Mouse (Mus musculus) Patski (cell line): ENCODE measurements around the gene Pcsk4. TPM values are rescaled to one million over a fixed set of nuclear protein-coding genes. Genes with fewer than 3 reads are reported as not detected.

Source experiments
- ATAC-seq: fragments of 100-300 bp; one replicate; pipeline ENCODE4 v1.8.0; 2021
- CTCF ChIA-PET: fragments of 350-600 bp; sonication (Branson Sonifier 250); formaldehyde crosslinking; loops from one replicate; lab custom pipeline; 2022; ENCODE audit warnings: inconsistent platforms; lab: Charles Lee
- POLR2A ChIA-PET: fragments of 350-600 bp; sonication (Branson Sonifier 250); formaldehyde crosslinking; loops from one replicate; lab custom pipeline; 2022; ENCODE audit warnings: antibody characterized with exemption, inconsistent platforms; lab: Charles Lee
- DNase-seq: peaks from one replicate; pipeline ENCODE4 v3.0.0-alpha.2; 2011; ENCODE audit warnings: low read depth, low spot score
- H3K27me3 ChIP-seq: fragments of 371-371 bp; one replicate; pipeline ENCODE4 v1.5.1; 2021
- CTCF ChIP-seq: fragments of 100-300 bp; IDR thresholded peaks from one replicate; pipeline ENCODE4 v1.5.1; 2021
- in situ Hi-C: fragments of 300-500 bp; cut with MboI; formaldehyde crosslinking; loops from 3 replicates; pipeline ENCODE4 v1.11.1; 2018; ENCODE audit warnings: low pct_unique_long_range_greater_than_20kb, mixed read lengths
- polyA plus RNA-seq: library from polyadenylated mRNA; unstranded; gene quantifications from one replicate; pipeline ENCODE4 v1.2.3, GENCODE M21; 2021

Pcsk4 gene
- polyA plus RNA-seq, 1 experiment from 2014 or later: 6.2 TPM

DNA sequence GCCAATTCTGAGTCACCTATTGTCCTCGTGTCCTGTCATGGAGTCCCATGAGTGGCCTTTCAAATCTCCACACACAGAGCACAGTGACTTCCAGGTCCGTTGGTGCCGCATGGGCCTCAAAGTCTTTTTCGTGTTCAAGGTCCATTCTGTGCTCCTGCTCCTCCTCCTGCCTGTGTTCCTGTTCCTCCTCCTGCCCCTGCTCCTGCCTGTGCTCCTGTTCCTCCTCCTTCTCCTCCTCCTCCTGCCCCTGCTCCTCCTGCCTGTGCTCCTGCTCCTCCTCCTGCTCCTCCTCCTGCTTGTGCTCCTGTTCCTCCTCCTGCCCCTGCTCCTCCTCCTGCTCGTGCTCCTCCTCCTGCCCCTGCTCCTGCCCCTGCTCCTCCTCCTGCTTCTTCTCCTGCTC, 38.7 kb upstream of the Pcsk4 start:
- no peak for ATAC-seq
- in situ Hi-C loops: loop anchor here (25.0 kb wide), 1 partner anchor 144 kb away; no protein-coding TSS in a partner anchor

DNA sequence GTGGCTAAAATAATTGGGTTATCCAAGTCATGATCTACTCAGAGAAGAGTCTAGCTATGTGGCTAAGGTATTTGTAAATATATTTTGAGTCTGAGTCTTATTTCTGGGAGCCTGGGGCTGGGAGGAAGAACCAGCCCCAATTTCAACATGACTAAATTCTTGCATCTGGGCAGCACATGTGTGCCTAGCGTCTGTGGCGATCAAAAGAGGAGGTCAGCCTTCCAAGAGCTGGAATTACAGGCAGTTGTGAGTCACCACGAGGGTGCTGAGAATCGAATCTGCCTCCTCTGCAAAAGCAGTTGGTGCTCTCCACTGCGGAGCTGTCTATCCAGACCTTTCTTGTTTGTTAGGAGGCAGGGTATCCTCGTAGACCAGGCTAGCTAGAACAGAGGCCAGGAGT, 36.4 kb upstream of the Pcsk4 start:
- DNase-seq: no peak
- CTCF ChIA-PET: interaction anchor here (0.9 kb wide), 1 partner anchor 15 kb away, joined by 3 read pairs; no protein-coding TSS in a partner anchor
- POLR2A ChIA-PET: no interaction called here
- no peak for ATAC-seq
- peaks cover 9% of the 10 kb centered on the region for H3K27me3 ChIP-seq
- in situ Hi-C loops: loop anchor here (25.0 kb wide), 1 partner anchor 147 kb away; no protein-coding TSS in a partner anchor
- TF ChIP-seq CTCF: no peak

More for the DNA sequence above, 38.7 kb upstream of the Pcsk4 start:
- ChIA-PET CTCF (no interaction called here), POLR2A (no interaction called here)
- TF ChIP-seq CTCF: no peak
- peaks cover 9% of the 10 kb centered on the region for H3K27me3 ChIP-seq
- no peak for DNase-seq

DNA sequence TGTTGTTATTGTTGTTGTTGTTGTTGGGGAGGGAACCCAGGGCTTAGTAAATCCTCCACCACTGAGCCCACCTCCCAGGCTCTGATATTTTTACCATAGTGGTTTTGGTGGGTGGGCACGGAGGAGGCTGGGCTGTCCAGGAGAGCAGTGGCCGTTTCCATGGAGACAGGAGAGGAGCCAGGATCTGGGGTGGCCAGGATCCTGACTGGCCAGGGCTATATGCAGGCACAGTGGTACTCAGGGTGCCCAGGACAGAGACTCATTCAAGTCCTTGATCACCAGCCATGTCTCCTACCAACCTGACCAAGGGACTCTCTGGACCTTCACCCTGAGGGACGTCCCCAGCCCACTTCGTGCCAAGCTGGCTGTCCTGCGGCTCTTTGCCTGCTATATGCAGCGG, 34.4 kb upstream of the Pcsk4 start:
- no peak for DNase-seq
- in situ Hi-C loops: loop anchor here (25.0 kb wide), 1 partner anchor 149 kb away; no protein-coding TSS in a partner anchor
- H3K27me3 ChIP-seq: peaks cover 15% of the 10 kb centered on the region
- ChIA-PET CTCF (interaction anchor here (1.0 kb wide), 1 partner anchor 13 kb away, joined by 3 read pairs; no protein-coding TSS in a partner anchor), POLR2A (no interaction called here)
- no peak for TF ChIP-seq CTCF
- ATAC-seq: no peak

DNA sequence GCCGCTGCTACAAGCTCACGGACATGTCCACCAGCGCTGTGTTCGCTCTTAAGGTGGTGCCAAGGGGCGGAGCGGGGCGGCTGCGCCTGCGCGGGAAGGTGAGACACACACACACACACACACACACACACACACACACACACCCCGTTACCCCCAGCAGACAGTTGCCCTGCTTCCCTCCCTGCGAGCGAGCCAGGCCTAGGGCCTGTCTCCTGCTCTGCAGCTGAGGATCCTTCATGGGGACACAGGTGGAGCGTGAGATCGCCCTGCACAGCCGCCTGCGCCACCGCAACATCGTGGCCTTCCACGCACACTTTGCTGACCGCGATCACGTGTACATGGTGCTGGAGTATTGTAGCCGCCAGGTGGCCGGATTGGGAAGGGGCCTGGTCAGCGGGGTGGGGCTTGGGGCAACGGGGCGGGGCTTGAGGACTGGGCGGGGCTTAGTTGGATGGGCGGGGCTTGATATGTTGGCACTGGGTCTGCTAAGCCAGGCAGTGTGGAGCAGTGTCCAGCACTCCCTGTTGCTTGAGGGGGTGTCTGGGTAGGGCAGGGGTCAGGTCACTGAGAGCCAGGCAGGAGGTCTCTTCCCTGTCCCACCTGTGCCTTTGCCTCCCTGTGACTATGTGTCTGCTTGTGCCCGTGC, 28.8 kb upstream of the Pcsk4 start:
- DNase-seq (no peak), ATAC-seq (no peak)
- ChIA-PET POLR2A (no interaction called here), CTCF (no interaction called here)
- in situ Hi-C loops: loop anchor here (25.0 kb wide), 1 partner anchor 154 kb away; no protein-coding TSS in a partner anchor
- TF ChIP-seq CTCF: no peak
- H3K27me3 ChIP-seq: peaks cover 31% of the 10 kb centered on the region

DNA sequence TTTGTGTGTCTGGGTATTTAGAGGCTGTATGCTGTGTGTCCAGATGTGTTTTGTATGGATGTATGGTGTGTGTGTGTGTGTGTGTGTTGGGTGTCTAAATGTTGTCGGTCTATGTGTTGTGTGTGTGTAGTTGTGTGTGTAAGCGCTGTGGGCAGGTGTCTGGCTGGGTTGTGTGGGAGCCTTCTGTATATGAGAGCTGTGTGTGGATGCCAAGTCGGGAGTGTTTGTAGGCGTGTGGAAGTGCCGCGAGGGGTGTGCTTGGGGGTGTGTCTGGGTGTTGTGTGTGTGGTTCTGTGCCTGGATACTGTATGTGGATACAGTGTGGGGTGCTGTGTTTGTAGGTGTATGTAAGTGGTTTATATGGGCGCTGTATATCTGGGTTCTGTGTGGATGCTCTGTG, 28.0 kb upstream of the Pcsk4 start:
- DNase-seq (no peak), ATAC-seq (no peak)
- in situ Hi-C loops: loop anchor here (25.0 kb wide), 1 partner anchor 155 kb away; no protein-coding TSS in a partner anchor
- ChIA-PET POLR2A (interaction anchor here (0.6 kb wide), 1 partner anchor 135 kb away, joined by 4 read pairs; no protein-coding TSS in a partner anchor), CTCF (no interaction called here)
- peaks cover 31% of the 10 kb centered on the region for H3K27me3 ChIP-seq
- no peak for TF ChIP-seq CTCF

DNA sequence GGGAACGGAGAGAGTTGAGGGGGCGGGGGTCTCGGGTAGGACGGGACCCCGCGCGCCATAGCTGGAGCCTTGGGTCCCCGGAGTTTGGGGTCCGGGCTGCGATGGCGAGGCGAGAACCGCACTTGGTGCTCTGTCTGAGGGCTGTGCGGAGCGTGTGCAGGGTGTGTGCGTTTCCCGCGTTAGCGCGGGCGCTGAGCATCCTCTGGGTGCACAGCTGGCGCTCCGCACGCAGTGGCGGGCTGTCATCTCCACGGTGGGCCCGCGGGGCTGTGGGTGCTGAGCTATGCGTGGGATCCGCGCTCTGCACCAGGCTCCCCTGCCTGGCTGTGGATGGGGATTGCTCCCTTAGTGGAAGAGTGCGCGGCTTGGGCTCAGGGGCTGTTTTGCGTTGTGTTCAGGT, 27.4 kb upstream of the Pcsk4 start:
- POLR2A ChIA-PET: interaction anchor here (0.6 kb wide), 1 partner anchor 135 kb away, joined by 4 read pairs; no protein-coding TSS in a partner anchor
- in situ Hi-C loops: loop anchor here (25.0 kb wide), 1 partner anchor 156 kb away; no protein-coding TSS in a partner anchor

DNA sequence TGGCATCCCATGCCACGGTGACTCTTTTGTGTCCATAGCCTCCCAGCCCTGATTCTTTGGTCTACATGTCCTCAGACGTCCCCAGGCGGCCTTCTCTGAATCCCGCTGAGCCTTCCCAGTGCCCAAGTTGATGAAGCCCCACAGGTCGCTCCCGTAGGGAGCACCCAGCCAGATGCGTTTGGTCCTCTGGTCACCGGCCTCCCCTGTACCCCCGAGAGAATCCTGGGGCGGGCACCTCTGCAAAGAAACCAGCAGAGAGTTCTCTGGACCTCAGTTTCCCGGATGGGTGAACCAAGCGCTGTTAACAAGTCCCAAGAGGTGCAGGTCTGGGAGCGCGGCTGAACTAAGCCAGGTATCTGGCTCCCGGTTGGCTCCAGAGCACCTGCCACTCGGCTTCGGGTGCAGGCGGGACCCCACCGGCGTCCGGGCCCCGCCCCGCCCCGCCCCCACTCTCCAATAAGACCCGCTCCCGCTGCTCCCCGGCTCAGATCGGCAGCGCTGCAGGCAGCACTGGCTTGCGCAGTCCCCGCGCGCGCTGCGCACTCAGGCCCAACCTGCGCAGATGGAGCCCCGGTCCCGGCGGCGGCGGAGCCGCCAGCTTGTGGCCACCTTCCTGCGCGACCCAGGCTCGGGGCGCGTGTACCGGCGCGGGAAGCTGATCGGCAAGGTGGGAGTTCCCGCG, 26.8 kb upstream of the Pcsk4 start, which contains the start of gene Plk5:
TSS of gene Plk5 (plus strand) at position 459 of the 682 bp plus-strand sequence.
- POLR2A ChIA-PET: no interaction called here
- in situ Hi-C loops: loop anchor here (25.0 kb wide), 1 partner anchor 156 kb away; no protein-coding TSS in a partner anchor

More for the DNA sequence above, 27.4 kb upstream of the Pcsk4 start:
- no peak for DNase-seq
- no peak for TF ChIP-seq CTCF
- CTCF ChIA-PET: no interaction called here
- no peak for ATAC-seq
- H3K27me3 ChIP-seq: peaks cover 31% of the 10 kb centered on the region

DNA sequence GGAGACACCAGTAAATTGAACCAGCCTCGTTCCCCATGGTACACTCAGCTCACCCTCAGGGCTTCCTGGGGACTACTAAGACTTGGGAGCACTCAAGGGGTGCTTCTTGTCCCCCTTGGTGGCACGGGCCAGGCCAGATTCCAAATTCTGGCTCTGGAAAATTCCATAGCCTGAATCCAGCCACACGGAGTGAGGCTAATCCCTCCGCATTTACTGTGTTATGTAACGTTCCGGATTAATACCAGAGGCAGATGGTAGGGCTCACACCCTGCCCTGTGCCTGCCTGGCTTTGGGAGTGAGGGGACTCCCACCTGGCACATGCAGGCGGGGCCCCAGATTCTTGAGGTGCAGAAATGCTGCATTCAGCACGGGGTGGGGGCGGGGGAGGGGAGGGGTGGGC, 26.1 kb upstream of the Pcsk4 start:
- in situ Hi-C loops: loop anchor here (25.0 kb wide), 1 partner anchor 157 kb away; no protein-coding TSS in a partner anchor

More for the DNA sequence above, 26.8 kb upstream of the Pcsk4 start, which contains the start of gene Plk5:
- peaks cover 31% of the 10 kb centered on the region for H3K27me3 ChIP-seq
- CTCF ChIA-PET: no interaction called here
- DNase-seq: no peak
- no peak for ATAC-seq
- TF ChIP-seq CTCF: no peak

DNA sequence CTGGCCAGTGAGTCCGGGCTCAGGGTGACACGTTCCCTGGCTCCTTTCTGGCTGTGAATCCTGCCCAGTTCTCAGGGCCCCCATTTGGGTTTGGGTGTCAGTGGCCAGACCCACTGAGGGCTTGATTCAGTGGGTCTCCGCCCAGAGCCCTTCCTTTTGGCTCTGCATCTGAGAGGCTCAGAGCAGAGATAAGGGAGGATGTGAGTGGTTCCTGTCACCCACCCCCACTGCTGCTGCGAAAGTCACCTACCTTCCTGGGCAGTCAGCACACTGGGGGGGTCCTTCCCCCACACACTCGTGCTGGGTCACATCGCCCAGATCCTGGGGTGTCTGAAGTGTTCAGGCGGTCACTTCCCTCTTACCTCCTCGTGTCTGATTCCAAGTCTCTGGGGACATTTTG, 23.4 kb upstream of the Pcsk4 start:
- no peak for DNase-seq
- in situ Hi-C loops: loop anchor here (25.0 kb wide), 1 partner anchor 160 kb away; no protein-coding TSS in a partner anchor
- ATAC-seq: no peak
- CTCF ChIA-PET: interaction anchor here (3.1 kb wide), 1 partner anchor 12 kb away, joined by 13 read pairs; no protein-coding TSS in a partner anchor
- TF ChIP-seq CTCF: no peak
- POLR2A ChIA-PET: no interaction called here
- H3K27me3 ChIP-seq: peaks cover 20% of the 10 kb centered on the region

More for the DNA sequence above, 26.1 kb upstream of the Pcsk4 start:
- ATAC-seq: no peak
- no peak for DNase-seq
- TF ChIP-seq CTCF: no peak
- CTCF ChIA-PET: no interaction called here
- POLR2A ChIA-PET: no interaction called here
- peaks cover 31% of the 10 kb centered on the region for H3K27me3 ChIP-seq

DNA sequence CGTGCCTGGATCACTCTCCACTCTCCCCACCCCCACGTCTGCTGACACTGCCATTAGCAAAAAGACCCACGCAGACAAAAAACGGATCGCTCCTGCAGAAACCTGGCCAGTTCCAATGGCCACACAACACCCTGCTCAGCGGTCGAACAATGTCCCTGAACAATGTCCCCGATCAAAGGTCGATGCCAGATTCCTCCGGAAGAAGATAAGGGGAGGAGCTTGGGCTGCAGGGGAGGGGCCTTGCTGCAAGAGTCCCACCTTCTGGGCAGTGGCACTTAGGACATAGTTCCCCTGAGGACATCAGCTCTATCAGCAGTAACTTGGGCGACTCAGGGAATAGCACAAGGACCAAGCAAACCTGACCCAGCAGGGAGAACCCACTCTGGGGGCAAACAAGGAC, 22.6 kb upstream of the Pcsk4 start:
- POLR2A ChIA-PET: interaction anchor here (1.1 kb wide), 1 partner anchor 17 kb away, joined by 6 read pairs; no protein-coding TSS in a partner anchor
- TF ChIP-seq CTCF: no peak
- ATAC-seq (no peak), DNase-seq (no peak)
- peaks cover 12% of the 10 kb centered on the region for H3K27me3 ChIP-seq
- in situ Hi-C loops: loop anchor here (25.0 kb wide), 1 partner anchor 160 kb away; no protein-coding TSS in a partner anchor
- CTCF ChIA-PET: interaction anchor here (1.9 to 3.1 kb wide), 2 partner anchors 12 to 158 kb away, joined by 5 to 13 read pairs; no protein-coding TSS in a partner anchor
